Mouse (Mus musculus): ENCODE data around the gene Sema4d. TPM values are rescaled to one million over a fixed set of nuclear protein-coding genes. Genes with fewer than 3 reads are reported as not detected.
"Not testable (repeated sequence)": the region's sequence is repeated elsewhere in the genome, so short reads cannot be mapped to it uniquely, and the experiment has no call there.

Sema4d gene
- polyA plus RNA-seq, 1 experiment from 2014 or later: 20.3 TPM

DNA sequence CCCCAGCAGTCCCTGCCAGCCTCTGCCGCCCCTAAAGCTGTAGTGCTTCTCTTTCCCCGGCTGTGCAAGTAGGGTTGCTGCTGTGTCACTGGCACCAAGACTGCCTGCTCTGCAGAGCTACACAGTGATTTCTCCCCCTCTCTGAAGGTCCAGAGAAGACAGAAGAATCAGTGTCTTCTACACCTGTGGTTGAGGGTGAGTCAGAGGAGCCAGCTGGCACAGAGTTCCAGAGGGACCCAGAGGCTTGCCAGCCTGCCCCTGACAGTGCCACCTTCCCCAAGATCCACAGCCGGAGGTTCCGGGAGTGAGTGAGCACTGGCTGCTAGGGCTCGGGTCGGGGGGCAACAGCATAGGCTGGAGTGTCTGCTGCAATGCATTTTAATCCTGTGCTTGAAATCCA, 114.9 kb downstream of the Sema4d start:
- no peaks in the 10 kb centered on the region for H3K4me1 ChIP-seq
- 97% methylated on average over 6 of the region's 6 CpGs for WGBS
- no peak for ATAC-seq (replicated peaks; ENCODE audit: low FRiP score)
- no peak overlapping the region for H3K9ac ChIP-seq
- no peak overlapping the region for H3K4me3 ChIP-seq (replicated peaks)
- H3K36me3 ChIP-seq: peaks cover 99% of the 10 kb centered on the region
- no peaks in the 10 kb centered on the region for H3K9me3 ChIP-seq (replicated peaks)
- no peak overlapping the region for H3K27ac ChIP-seq
- H3K27me3 ChIP-seq: no peaks in the 10 kb centered on the region
- no peak overlapping the region for H3K4me2 ChIP-seq

DNA sequence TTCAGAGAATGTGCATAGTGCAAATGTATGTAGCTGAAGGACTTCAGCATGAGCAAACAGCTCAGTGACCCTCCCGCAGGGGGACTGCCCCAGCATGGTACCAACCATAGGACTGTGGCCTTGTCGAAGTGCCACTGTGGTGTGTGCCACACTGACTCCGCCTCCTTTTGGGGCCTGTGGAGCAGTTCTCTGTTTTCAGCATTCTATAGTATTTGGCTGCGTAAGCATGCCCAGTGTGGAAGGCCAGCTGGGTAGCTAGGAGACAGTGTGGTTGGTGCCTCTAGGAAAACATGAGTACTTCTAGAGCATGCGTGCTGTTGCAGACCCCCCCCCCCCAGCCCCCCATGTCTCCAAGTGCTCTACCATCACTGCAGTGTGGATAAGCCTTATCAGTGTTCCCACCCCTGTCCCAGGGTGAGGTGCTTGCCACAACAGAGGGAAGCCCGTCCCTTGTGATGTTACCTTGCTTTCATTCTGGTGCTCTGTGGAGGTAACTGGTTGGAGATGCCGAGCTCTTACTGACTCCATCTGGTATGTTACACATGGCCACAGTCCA, 115.8 kb downstream of the Sema4d start:
- H3K4me1 ChIP-seq: no peaks in the 10 kb centered on the region
- H3K27ac ChIP-seq: no peak overlapping the region
- H3K36me3 ChIP-seq: peaks cover 98% of the 10 kb centered on the region
- H3K27me3 ChIP-seq: no peaks in the 10 kb centered on the region
- no peak overlapping the region for H3K4me2 ChIP-seq
- no peak overlapping the region for H3K4me3 ChIP-seq (replicated peaks)
- 99% methylated on average over 7 of the region's 7 CpGs for WGBS
- 0 out of 2 replicates have a peak, but pooled peaks have one; percentile 33 for ATAC-seq (replicated peaks; ENCODE audit: low FRiP score)
- no peak overlapping the region for H3K9ac ChIP-seq
- H3K9me3 ChIP-seq (replicated peaks): no peaks in the 10 kb centered on the region

DNA sequence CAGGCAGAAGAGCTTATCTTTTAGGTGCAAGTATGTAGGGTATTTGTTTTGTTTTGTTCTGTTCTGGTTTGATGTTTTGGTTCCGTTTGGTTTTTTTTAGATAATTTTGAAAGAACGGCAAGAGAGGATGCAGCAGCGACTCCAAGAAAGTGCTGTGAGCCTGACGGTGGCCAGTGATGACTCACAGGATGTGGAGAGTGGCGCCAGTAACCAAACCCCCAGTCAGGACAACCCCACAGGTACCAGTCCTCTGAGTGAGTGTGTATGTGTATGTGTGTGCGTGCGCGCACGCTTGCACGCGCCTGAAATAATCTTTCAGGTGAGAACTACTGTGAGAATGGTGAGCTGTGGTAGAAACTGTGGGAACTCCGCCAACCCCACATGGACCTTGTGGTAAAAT, 116.5 kb downstream of the Sema4d start:
- H3K9ac ChIP-seq: no peak overlapping the region
- H3K36me3 ChIP-seq: peaks cover 93% of the 10 kb centered on the region
- no peaks in the 10 kb centered on the region for H3K4me1 ChIP-seq
- H3K27ac ChIP-seq: no peak overlapping the region
- H3K4me2 ChIP-seq: no peak overlapping the region
- no peak for ATAC-seq (replicated peaks; ENCODE audit: low FRiP score)
- H3K27me3 ChIP-seq: no peaks in the 10 kb centered on the region
- H3K9me3 ChIP-seq (replicated peaks): no peaks in the 10 kb centered on the region
- 96% methylated on average over 12 of the region's 12 CpGs for WGBS
- H3K4me3 ChIP-seq (replicated peaks): no peak overlapping the region

DNA sequence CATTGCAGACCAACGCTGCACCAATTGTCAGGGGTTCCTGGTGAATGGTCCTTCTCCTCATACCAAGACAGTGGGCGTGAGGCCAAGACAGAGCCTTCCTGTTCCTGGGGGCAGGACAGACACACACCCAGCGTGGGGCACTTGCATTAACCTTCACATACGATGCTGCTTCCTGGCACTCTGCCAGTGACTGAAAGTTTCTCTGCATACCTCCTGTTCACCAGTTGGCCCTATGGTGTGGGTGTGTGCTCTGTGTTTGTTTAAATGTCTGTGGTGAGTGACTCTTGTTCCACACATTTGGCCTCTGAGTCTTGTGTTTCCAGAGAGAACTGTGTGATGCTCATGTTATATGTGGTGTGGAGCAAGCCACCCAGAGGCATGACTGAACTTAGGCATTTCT, 116.9 kb downstream of the Sema4d start:
- no peak overlapping the region for H3K4me3 ChIP-seq (replicated peaks)
- no peak for ATAC-seq (replicated peaks; ENCODE audit: low FRiP score)
- H3K27me3 ChIP-seq: no peaks in the 10 kb centered on the region
- H3K36me3 ChIP-seq: peaks cover 93% of the 10 kb centered on the region
- H3K4me1 ChIP-seq: no peaks in the 10 kb centered on the region
- WGBS: 71% methylated on average over 4 of the region's 4 CpGs
- no peak overlapping the region for H3K9ac ChIP-seq
- H3K27ac ChIP-seq: no peak overlapping the region
- no peak overlapping the region for H3K4me2 ChIP-seq
- H3K9me3 ChIP-seq (replicated peaks): no peaks in the 10 kb centered on the region

DNA sequence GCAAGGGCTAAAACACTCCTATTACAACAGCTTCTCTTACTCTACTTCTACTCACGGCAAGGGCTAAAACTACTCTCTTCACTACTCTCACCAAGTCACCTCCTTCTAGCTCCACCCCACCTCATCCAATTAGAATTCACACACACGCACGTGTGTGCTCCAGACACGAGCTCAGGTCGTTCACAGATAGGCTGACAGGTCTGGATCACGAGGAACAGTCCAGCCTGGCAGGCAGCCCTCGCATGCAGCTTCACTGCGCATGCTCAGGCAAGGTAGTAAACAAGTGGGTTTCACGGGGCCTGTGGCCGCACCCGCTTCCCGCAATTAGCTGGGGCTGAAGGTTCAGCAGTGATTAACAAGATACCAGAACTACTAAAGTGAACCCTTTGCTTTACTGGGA, 125.4 kb downstream of the Sema4d start:
- H3K4me1 ChIP-seq; H3K27me3 ChIP-seq; ATAC-seq (replicated peaks; ENCODE audit: low FRiP score); H3K4me2 ChIP-seq; H3K27ac ChIP-seq; H3K9me3 ChIP-seq (replicated peaks); H3K9ac ChIP-seq; H3K4me3 ChIP-seq (replicated peaks): not testable (repeated sequence)
- H3K36me3 ChIP-seq: peaks cover 88% of the 10 kb centered on the region
- 83% methylated on average over 12 of the region's 12 CpGs for WGBS

DNA sequence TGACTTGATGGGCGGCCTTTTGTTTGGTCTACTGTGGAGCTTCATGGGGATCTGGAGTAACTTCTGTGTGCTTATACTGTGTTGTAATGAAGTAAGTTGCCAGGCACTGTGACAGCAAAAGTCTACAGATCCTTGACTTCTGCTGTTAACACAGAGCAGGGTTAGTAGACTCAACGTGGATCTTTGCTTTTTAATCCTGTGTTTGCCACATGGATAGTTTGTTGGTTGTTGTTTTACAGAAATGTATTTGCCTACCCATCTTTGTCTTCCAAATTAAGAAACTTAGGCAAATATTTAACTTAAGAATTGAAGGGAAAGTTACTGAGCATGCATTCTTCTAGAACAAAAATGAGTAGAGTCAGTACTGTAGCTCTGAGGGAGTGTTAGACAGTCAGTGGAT, 130.0 kb downstream of the Sema4d start:
- no peak for ATAC-seq (replicated peaks; ENCODE audit: low FRiP score)
- H3K4me3 ChIP-seq (replicated peaks): no peak overlapping the region
- no peak overlapping the region for H3K27ac ChIP-seq
- H3K4me2 ChIP-seq: no peak overlapping the region
- H3K9ac ChIP-seq: no peak overlapping the region
- no peaks in the 10 kb centered on the region for H3K4me1 ChIP-seq
- H3K27me3 ChIP-seq: no peaks in the 10 kb centered on the region
- WGBS: 88% methylated on average over 2 of the region's 2 CpGs
- H3K36me3 ChIP-seq: peaks cover 94% of the 10 kb centered on the region
- no peaks in the 10 kb centered on the region for H3K9me3 ChIP-seq (replicated peaks)

DNA sequence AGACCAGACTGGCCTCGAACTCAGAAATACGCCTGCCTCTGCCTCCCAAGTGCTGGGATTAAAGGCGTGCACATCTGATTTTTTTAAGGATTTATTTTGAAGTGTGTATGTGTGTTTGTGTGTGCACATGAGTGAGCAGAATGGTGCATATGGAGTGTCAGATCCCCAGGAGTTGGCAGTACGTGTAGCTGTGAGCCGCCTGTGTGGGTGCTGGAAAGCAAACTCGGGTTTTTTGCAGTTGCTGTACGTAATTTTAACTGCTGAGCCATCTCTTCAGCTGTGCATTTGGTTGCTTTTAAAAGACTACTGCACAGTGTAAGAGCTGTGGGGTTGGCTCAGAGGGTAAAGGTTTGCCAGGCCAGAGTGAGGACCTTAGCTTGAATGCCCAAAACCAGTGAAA, 134.0 kb downstream of the Sema4d start:
- no peak overlapping the region for H3K27ac ChIP-seq
- no peaks in the 10 kb centered on the region for H3K9me3 ChIP-seq (replicated peaks)
- no peak for ATAC-seq (replicated peaks; ENCODE audit: low FRiP score)
- 95% methylated on average over 7 of the region's 7 CpGs for WGBS
- H3K27me3 ChIP-seq: no peaks in the 10 kb centered on the region
- H3K36me3 ChIP-seq: peaks cover 96% of the 10 kb centered on the region
- H3K4me1 ChIP-seq: 0 out of 2 replicates have a peak, but pooled peaks cover 2% of the 10 kb centered on the region
- H3K9ac ChIP-seq: no peak overlapping the region
- H3K4me2 ChIP-seq: no peak overlapping the region
- H3K4me3 ChIP-seq (replicated peaks): no peak overlapping the region

DNA sequence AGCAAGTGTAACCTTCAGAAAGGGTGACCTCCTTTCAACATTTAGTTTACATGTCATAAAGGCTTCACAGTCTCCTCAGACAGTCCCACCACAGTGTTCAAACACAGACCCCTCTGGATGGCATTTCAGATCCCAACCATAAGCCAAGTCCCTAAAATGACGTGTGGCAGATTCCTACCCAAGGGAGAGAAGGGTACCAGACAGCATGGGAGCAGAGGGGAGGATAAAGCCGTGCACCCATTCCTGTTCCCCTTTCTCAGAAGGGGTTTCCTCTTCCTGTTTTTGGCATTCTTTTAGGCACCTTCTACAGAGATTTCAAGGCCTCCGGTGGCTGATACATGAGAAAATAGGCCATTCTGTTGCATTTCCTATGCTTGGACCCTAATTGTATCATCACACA, 135.5 kb downstream of the Sema4d start:
- Histone ChIP-seq H3K36me3 (peaks cover 97% of the 10 kb centered on the region), H3K4me3 (replicated peaks) (no peak overlapping the region), H3K4me1 (0 out of 2 replicates have a peak, but pooled peaks cover 2% of the 10 kb centered on the region), H3K9ac (no peak overlapping the region), H3K27me3 (no peaks in the 10 kb centered on the region), H3K4me2 (no peak overlapping the region), H3K27ac (no peak overlapping the region), H3K9me3 (replicated peaks) (no peaks in the 10 kb centered on the region)
- ATAC-seq (replicated peaks; ENCODE audit: low FRiP score): no peak
- 94% methylated on average over 3 of the region's 3 CpGs for WGBS

DNA sequence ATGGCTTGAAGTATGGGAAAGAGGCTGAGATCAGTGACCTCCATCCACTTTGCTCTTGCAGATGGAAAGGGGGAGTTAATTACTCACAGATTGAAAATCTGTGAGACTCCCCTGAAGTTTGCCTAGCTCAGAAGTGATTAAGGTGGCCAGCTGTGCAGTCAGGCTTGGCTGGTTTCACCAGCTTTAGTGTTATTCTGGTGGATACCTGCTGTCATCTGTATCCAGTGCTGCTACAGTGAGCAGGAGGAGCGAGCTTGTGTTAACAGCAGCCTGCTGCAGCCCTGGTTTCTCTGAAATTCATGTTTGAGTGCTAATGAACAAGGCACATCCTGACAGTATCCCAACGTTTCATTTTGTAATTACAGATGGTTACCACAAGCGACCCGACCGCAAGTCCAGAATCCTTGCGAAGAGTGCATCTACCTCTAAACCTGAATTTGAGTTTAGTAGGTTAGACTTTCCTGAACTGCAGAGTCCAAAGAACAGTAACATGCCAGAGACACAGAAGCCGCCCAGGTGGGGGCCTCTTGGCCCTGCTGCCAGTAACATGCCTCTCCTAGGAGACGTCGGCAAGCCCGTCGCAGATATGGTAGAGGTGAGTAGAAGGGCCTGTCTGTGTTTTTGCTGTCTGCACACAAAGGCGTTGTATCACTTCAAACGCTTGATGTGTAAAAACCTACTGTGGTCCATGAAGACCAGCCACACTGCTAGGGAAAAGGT, 136.9 kb downstream of the Sema4d start:
- peaks cover 11% of the 10 kb centered on the region; the same call in 1 of the 2 replicates for H3K4me1 ChIP-seq
- 84% methylated on average over 13 of the region's 13 CpGs for WGBS
- H3K4me3 ChIP-seq (replicated peaks): no peak overlapping the region
- H3K9ac ChIP-seq: no peak overlapping the region
- no peaks in the 10 kb centered on the region for H3K27me3 ChIP-seq
- H3K9me3 ChIP-seq (replicated peaks): no peaks in the 10 kb centered on the region
- H3K36me3 ChIP-seq: peaks cover 90% of the 10 kb centered on the region
- H3K27ac ChIP-seq: peak overlapping the region; percentile 67
- peak; percentile 76; the same call in 1 of the 2 replicates for ATAC-seq (replicated peaks; ENCODE audit: low FRiP score)
- H3K4me2 ChIP-seq: no peak overlapping the region

DNA sequence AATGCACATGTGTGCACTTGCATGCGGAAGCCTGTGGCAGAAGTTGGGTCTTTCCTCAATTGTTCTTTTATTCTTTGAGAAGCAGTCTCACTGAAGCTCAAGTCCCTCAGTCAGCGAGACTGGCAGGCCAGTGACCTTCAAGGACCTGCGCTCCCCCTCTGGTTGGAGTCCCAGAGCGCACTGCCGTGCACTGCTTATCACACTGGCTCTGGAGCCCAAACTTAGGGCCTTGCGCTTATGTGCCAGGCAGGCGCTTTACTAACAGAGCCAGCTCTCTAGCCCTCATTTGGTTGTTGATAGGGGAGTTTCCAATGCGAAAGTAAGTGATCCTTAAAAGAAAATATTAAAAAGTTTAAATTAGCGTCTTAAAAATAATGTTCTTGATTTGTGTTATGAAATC, 139.6 kb downstream of the Sema4d start:
- 92% methylated on average over 9 of the region's 9 CpGs for WGBS

DNA sequence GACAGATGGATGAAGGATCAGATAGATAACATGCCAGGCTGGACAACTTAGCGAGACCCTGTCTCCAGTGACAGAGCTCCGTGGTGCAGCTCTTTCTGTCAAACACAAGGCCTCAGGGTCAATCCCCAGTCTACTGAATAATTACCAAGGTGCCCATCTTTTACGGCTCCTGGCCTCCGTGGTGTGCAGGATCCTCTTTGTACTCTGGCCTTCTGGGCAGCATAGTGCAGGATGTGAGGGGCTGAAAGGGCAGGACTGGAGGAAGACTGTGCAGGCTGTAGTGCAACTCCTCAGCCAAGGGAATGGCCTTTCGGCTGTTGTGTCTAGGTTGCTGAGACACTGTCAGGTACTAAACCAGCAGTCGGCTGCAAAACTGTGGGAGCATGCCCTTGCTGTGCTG, 140.4 kb downstream of the Sema4d start:
- no peaks in the 10 kb centered on the region for H3K27me3 ChIP-seq
- H3K9ac ChIP-seq: no peak overlapping the region
- no peak overlapping the region for H3K4me2 ChIP-seq
- H3K9me3 ChIP-seq (replicated peaks): no peaks in the 10 kb centered on the region
- H3K36me3 ChIP-seq: peaks cover 68% of the 10 kb centered on the region
- H3K4me3 ChIP-seq (replicated peaks): no peak overlapping the region
- no peak for ATAC-seq (replicated peaks; ENCODE audit: low FRiP score)
- H3K4me1 ChIP-seq: peaks cover 25% of the 10 kb centered on the region
- WGBS: 93% methylated on average over 6 of the region's 6 CpGs
- no peak overlapping the region for H3K27ac ChIP-seq

More for the DNA sequence above, 139.6 kb downstream of the Sema4d start:
- peaks cover 18% of the 10 kb centered on the region for H3K4me1 ChIP-seq
- peaks cover 76% of the 10 kb centered on the region for H3K36me3 ChIP-seq
- no peak overlapping the region for H3K4me3 ChIP-seq (replicated peaks)
- no peaks in the 10 kb centered on the region for H3K27me3 ChIP-seq
- no peak overlapping the region for H3K9ac ChIP-seq
- H3K4me2 ChIP-seq: no peak overlapping the region
- no peak overlapping the region for H3K27ac ChIP-seq
- no peaks in the 10 kb centered on the region for H3K9me3 ChIP-seq (replicated peaks)
- no peak for ATAC-seq (replicated peaks; ENCODE audit: low FRiP score)

DNA sequence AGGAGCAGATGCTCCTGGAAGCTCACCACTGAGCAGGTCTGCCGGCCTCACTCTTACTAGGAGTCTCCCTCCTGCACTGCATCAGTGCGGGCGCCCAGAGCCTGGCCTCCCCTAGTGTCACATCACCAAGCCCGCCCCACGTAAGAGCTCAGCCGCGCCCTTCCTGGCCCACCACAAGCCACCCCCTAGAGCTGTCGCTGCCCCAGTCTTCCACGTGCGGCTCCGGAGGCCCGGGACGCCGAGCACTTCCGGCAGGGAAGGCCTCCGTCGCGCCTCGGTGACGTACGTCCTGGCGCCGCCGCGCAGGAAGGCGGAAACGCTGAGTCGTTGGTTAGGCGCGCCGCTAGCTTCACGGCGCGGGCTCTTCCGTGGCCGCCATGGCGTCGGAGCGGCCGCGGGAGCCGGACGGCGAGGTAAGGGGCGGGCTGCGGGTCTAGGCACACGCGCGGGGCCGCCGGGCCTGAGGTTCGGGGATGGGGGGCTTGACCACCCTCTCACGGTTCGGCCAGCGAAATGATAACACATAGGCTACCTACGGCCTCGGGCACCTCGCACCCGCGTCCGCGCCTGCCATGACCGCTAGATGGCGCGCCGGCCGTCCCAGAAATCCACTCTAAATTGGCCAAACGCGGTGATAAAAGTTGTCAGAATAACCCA, 142.0 kb downstream of the Sema4d start, which contains the start of gene Secisbp2:
Gene Secisbp2 (plus strand): TSS at position 290 of the 657 bp plus-strand sequence.
- peak; percentile 93 for ATAC-seq (replicated peaks; ENCODE audit: low FRiP score)
- Histone ChIP-seq H3K4me2 (peak within 1 kb of the TSS; percentile 79), H3K27me3 (no peaks in the 10 kb centered on the region), H3K4me1 (peaks cover 42% of the 10 kb centered on the region), H3K4me3 (replicated peaks) (peak within 1 kb of the TSS; percentile 82), H3K27ac (peak within 1 kb of the TSS; percentile 93), H3K9ac (peak within 1 kb of the TSS; percentile 69), H3K9me3 (replicated peaks) (no peaks in the 10 kb centered on the region), H3K36me3 (peaks cover 52% of the 10 kb centered on the region)
- under 1% methylated on average over 69 of the region's 69 CpGs for WGBS
